Mouse (Mus musculus) layer of hippocampus, postnatal 10 days (tissue): Measurements from ENCODE around the gene Clcf1. TPM values are rescaled to one million over a fixed set of nuclear protein-coding genes. Genes with fewer than 3 reads are reported as not detected.
"Not testable (repeated sequence)": the region's sequence is repeated elsewhere in the genome, so short reads cannot be mapped to it uniquely, and the experiment has no call there.

Experiments
- DNase-seq, 2 experiments: peaks; one replicate each; pipeline ENCODE4 v3.0.0; 2021; ENCODE audit warnings: low spot score in 2 of 2
- microRNA-seq, 2 experiments: library from miRNA; unstranded; fragments of <30 nt; microRNA quantifications; one replicate each; pipeline ENCODE4 v1.2.0; 2021
- total RNA-seq, 2 experiments: library from RNA; stranded (reverse); gene quantifications; 2 replicates each; pipeline ENCODE4 v1.2.3; 2021

Clcf1 gene
- total RNA-seq, 2 experiments from 2014 or later: 0.36 to 0.75 TPM

DNA sequence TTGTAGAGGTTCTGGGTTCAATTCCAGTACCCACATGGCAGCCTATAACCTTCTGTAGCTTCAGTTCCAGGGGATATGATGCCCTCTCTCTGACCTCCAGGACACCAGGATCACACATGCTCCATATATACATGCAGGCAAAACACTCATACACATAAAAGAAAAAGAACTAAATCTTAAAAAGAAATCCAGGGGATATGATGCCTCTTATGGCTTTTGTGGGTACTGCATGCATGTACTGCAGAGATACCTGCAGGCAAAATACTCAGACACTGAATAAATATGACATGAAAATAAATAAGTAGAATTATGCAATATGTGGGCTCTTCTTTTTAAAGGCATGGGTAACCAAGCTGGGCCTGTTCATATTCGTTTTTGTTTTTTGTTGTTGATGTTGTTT lies 33.0 kb downstream of the Clcf1 start:
- DNase-seq: no peak

DNA sequence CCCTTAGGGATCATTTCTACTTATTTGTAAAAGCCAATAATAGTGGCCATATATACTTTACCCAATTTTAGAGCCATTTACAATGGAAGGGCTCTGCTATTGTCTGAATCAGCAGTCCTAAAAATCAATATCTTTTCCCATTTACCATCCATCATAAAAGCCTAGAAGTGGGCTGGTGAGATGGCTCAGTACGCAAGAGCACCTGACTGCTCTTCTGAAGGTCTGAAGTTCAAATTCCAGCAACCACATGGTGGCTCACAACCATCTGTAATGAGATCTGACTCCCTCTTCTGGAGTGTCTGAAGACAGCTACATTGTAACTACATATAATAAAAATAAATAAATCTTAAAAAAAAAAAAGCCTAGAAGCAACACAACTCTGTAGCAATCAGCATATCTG lies 34.6 kb downstream of the Clcf1 start:
- DNase-seq: not testable (repeated sequence)

DNA sequence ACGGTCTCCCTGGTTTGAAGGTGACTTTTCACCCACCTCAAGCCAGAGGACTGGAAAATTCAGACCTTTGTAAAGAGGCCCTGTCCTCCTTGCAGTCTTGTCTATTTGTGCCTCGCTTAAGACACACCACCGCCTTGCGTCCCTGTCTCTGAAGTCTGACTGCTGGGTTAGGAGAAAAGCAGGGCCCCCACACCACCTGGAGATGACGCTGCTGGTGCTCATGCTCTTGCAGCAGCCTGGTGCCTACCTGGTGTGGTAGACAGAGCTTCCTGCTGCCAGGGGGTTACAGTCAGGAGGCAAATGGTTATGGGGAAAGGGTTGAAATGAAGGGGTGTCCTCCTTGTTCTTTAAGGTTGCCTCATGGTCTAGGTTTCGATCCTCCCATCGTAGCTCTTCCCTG lies 40.2 kb downstream of the Clcf1 start:
- DNase-seq: no peak

- no peak for DNase-seq
These were observed 41.6 kb downstream of the Clcf1 start for GRCm38 (mm10) chr19:4255583-4256162.

- DNase-seq: peak; percentile 94
These were observed 43.3 kb downstream of the Clcf1 start for GRCm38 (mm10) chr19:4257216-4257896.

- DNase-seq: no peak
These were observed 43.8 kb downstream of the Clcf1 start for GRCm38 (mm10) chr19:4257897-4258252.

DNA sequence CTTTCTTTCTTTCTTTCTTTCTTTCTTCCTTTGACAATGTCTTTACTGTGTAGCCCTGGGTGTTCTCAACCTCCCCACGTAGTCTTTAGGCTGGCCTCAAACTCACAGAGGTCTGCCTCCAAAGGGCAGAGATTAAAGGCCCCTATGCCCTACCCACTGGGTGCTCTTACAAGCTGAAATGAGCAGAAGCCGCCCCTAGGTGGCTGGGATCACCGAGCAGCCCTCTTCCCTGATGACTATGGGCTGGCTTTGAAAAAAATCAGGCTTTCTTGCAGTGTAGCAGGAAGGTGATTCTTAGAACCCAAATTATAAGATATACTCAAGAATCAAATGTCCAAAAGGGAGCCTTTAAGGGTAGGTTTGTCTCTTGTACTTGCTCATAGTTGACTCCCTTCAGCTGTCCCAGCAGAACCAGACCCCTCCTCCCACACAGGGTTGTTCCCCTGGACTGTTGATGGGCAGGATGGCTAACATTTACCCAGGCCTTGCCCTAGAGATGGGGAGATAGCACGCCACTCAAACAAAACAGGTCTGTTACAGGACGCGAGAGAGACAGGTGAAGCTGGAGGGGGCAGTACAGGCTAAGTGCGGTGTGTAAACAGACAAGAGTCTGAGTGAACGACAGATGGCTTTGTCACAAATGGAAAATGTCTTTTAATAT lies 47.1 kb downstream of the Clcf1 start:
- DNase-seq: no peak

DNA sequence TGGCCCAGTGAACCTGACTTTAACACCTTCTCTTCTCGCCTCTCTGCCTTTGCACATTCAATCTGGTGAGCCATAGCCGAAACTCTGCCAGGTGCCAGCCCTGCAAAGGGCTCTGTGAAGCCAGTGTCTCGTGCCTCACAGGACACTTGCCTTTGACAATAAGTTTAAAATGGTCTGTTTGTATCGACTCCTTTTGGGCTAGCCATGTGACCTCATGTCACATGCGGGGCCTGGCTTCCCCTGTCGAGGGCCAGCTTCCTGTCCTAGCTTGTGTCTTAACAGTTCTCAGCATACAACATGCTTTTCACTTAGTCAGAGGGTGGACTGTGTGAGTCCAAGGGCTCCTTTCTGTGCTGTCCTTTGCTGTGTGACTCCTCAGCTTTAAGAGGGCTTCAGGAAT lies 48.7 kb downstream of the Clcf1 start:
- DNase-seq: no peak

DNA sequence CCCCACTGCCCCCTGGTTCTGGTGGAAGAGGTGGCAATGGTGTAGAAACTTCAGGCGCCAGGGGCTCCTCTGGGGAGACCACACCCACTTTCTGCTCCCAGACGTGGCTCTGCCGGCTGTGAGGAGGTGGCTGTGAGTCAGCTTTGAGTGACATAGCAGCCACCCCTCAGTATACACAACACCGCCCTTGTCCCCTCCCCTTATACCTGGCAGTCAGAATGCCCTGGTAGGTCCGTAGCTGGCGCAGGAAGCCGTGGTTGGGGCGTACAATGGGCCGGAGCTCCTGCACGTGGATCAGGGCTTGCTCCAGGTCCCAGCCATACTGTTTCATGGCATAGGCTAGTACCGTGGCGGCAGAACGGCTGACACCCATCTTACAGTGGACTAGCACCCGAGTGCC lies 49.7 kb downstream of the Clcf1 start:
- no peak for DNase-seq

- no peak for DNase-seq
These were observed 50.2 kb downstream of the Clcf1 start for GRCm38 (mm10) chr19:4264171-4264780.

DNA sequence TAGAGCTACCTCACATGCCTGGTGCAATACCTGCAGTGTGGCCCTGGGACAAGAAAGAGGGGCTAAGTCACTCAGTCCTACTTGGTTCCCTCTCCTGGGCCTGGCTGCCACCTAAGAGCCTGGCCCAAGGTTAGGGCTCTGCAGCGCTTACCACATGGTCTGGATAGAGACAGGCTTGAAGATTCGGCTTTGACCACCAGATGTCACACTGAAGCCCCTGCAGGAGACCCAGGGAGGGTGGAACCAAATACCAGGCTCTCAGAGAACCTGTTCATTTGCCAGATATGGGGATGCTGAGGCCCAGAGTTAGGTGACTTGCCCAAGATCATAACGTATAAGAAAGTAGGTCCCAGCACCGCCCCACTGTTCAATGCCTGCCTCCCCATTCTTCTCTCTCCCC lies 51.9 kb downstream of the Clcf1 start:
- DNase-seq: no peak

- peak in 1 of 2 experiments; percentile 59 for DNase-seq
These were observed 54.7 kb downstream of the Clcf1 start, which contains the start of gene Ssh3 for GRCm38 (mm10) chr19:4268566-4269361. Gene Ssh3, minus strand, starts transcription at chr19:4269180.

GRCm38 (mm10) chr19:4270187-4270586 lies 56.1 kb downstream of the Clcf1 start:
- DNase-seq: no peak

DNA sequence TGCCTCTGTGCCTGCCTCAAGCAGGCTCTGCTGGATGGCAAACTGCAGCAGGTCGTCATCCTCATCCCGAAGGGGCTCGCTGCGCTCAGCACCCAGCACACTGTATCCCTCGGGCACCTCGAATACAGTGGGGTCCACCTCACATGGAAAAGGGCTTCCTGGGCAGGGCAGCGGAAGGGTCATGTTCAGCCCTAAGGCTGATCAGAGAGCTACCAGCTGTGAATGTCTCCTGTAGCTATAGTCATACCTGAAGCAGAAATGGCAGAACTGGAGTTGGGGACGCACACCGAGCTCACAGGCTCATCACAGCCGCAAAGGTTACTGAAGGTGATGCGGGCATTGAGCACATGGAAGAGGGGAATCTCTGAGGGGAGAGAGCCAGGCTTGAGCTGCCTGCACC lies 56.9 kb downstream of the Clcf1 start:
- no peak for DNase-seq

Small RNA genes within 50 kb of the gene (microRNA-seq; reads per million reads assigned to microRNA genes)
- gene Gm26115 (0 reads per million in 2 experiments), gene Mir6985 (2.5 to 5.9 reads per million in 2 experiments)

Other genes starting within 250 kb of the Clcf1 start
- 1 to 10 TPM; 1.3 to 1.4 TPM for gene Aldh3b2, start 241.9 kb upstream of the Clcf1 start, total RNA-seq
- 1 to 10 TPM; 1.9 to 2.2 TPM for gene Acy3, start 227.7 kb upstream of the Clcf1 start, total RNA-seq
- not detected for gene Tbx10, start 221.5 kb upstream of the Clcf1 start, total RNA-seq
- 1 to 10 TPM; 9.0 to 9.4 TPM for gene Nudt8, start 213.7 kb upstream of the Clcf1 start, total RNA-seq
- gene Gm49405, start 213.6 kb upstream of the Clcf1 start, total RNA-seq: 1 to 10 TPM; 1.7 TPM
- gene Doc2g, start 210.9 kb upstream of the Clcf1 start, total RNA-seq: 1 to 10 TPM; 2.9 to 3.3 TPM
- 100 to 1,000 TPM; 197 to 207 TPM for gene Ndufv1, start 201.4 kb upstream of the Clcf1 start, total RNA-seq
- 100 to 1,000 TPM; 263 to 285 TPM for gene Gstp1, start 176.3 kb upstream of the Clcf1 start, total RNA-seq
- gene Gstp2, start 168.2 kb upstream of the Clcf1 start, total RNA-seq: 10 to 100 TPM; 18.5 to 23.6 TPM
- not detected for gene Gstp3, start 154.7 kb upstream of the Clcf1 start, total RNA-seq
- gene Cabp2, start 132.7 kb upstream of the Clcf1 start, total RNA-seq: not detected
- gene Cdk2ap2, start 117.1 kb upstream of the Clcf1 start, total RNA-seq: 10 to 100 TPM; 21.5 to 23.6 TPM
- gene Pitpnm1, start 114.2 kb upstream of the Clcf1 start, total RNA-seq: 100 to 1,000 TPM; 178 to 201 TPM
- gene Aip, start 88.4 kb upstream of the Clcf1 start, total RNA-seq: 10 to 100 TPM; 74.6 to 76.5 TPM
- gene Gpr152, start 74.5 kb upstream of the Clcf1 start, total RNA-seq: not detected
- gene Cabp4, start 70.2 kb upstream of the Clcf1 start, total RNA-seq: under 1 TPM in 1 of 2 experiments, not detected in 1; 0.30 TPM
- gene Coro1b, start 65.6 kb upstream of the Clcf1 start, total RNA-seq: 10 to 100 TPM; 82.0 to 88.5 TPM
- gene Ptprcap, start 60.6 kb upstream of the Clcf1 start, total RNA-seq: 1 to 10 TPM; 1.3 to 2.5 TPM
- 10 to 100 TPM; 31.6 to 39.9 TPM for gene Rps6kb2, start 50.9 kb upstream of the Clcf1 start, total RNA-seq
- gene Carns1, start 38.8 kb upstream of the Clcf1 start, total RNA-seq: 1 to 10 TPM; 3.0 to 3.6 TPM
- gene Tbc1d10c, start 23.0 kb upstream of the Clcf1 start, total RNA-seq: 1 to 10 TPM; 1.6 to 2.1 TPM
- gene Ppp1ca, start 22.2 kb upstream of the Clcf1 start, total RNA-seq: 100 to 1,000 TPM; 295 to 307 TPM
- 1 to 10 TPM; 8.0 to 8.9 TPM for gene Rad9a, start 12.6 kb upstream of the Clcf1 start, total RNA-seq
- not detected for gene AC109138.7, start 119 bp downstream of the Clcf1 start, total RNA-seq
- gene Pold4, start 17.7 kb downstream of the Clcf1 start, total RNA-seq: 10 to 100 TPM; 14.4 to 15.8 TPM
- gene Ssh3, start 54.9 kb downstream of the Clcf1 start, total RNA-seq: 10 to 100 TPM; 49.0 to 66.1 TPM
- 10 to 100 TPM; 76.3 to 89.4 TPM for gene Ankrd13d, start 68.9 kb downstream of the Clcf1 start, total RNA-seq
- gene Grk2, start 92.0 kb downstream of the Clcf1 start, total RNA-seq: 100 to 1,000 TPM; 141 to 147 TPM
- 10 to 100 TPM; 70.1 to 71.5 TPM for gene Kdm2a, start 184.0 kb downstream of the Clcf1 start, total RNA-seq
- gene Rhod, start 225.2 kb downstream of the Clcf1 start, total RNA-seq: 1 to 10 TPM; 2.2 to 2.3 TPM